Mouse (Mus musculus): ENCODE measurements around the gene Tmem200c.

DNA sequence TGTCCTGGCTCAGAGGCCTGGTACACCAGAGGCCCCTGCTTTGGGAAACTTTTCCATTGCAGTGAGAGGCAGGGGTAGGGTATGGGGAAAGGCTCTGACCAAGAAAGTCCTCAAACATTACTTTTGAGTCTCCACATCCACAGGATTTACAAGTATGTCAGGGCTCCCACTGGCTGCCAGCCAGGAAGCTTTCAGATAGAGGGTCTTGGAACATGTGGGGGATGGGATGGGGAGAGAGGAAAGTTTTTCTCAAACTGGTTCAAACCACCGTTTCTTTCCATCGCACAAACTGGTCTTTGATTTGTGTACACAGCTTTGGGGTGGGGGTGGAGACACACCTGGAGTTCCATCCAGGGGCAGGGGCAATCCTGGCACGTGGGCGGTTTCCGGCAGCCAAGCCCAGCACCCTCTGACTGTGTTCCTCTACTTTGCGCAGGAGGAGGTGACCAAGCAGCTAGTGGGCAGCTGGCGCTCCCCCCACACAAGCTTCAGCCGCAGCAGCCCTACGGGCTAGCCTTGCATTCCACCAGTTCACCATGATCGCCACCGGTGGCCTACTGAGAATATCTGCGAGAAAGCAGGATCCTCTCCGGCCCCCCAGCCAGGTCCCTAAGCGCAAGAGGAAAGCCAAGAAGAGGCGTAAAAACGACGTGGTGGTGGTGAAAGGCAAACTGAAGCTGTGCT lies 13.6 kb downstream of the Tmem200c start:
- TF ChIP-seq CTCF (IDR thresholded peaks at IDR 0.05; ENCODE audit: low read depth, low read length): no peak
- TF ChIP-seq TAL1 (conservative IDR thresholded peaks at IDR 0.05; ENCODE audit: low read depth, low read length): no peak
